ENCODE assay signal across 8 mouse cellular contexts in the genomic region with DNA sequence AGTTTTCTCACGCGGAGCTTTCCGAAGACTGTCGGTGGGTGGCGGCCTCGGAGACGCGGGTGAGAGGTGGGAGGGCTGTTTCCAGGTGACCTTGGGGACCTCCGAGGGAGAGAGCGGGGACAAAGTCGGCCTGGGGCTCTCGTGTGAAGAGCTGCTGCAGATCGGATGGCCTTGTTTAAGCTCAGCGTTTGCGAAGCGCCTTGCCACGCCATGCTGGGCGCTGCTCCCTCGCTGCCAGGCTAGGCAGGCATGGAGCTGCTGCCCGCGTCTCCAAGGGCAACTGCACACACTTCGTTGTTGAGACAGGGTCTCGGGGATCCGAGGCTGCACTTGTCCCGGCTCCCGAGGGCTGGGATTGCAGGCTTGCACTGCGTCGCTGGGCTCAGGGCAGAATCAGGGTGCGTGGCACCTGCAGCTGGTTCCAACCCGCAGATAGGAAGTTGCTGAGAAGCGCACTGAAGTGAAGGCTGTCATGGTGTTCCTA. TPM values are rescaled to one million over a fixed set of nuclear protein-coding genes. Genes with fewer than 3 reads are reported as not detected.
DNase-seq lines count a peak whose midpoint lies in the region; ATAC-seq lines count a peak whose summit lies in the region.

A gene (minus strand): TSS at position 434 of the 484 bp plus-strand sequence.

- ATAC-seq in embryonic facial prominence, embryonic 13.5 days (ENCODE audit: insufficient number of reproducible peaks, insufficient read depth, low FRiP score, low TSS enrichment, low read depth) = no peak; the same call in 1 of the 2 replicates
- peak; percentile 29 for ATAC-seq in heart, embryonic 16.5 days (replicated peaks; ENCODE audit: extremely low read depth, insufficient read depth, low FRiP score)
- ATAC-seq in neural tube, embryonic 14.5 days (ENCODE audit: low read depth) = peak; percentile 65

- H3K9me3 ChIP-seq in embryonic facial prominence, embryonic 13.5 days = no peaks in the 10 kb centered on the region
- H3K9me3 ChIP-seq in heart, embryonic 16.5 days (replicated peaks; ENCODE audit: control insufficient read depth, low read length) = no peaks in the 10 kb centered on the region
- H3K9me3 ChIP-seq in neural tube, embryonic 14.5 days (ENCODE audit: control insufficient read depth, low read length) = no peaks in the 10 kb centered on the region

- no peak for DNase-seq in adrenal gland, adult 18-20 months (ENCODE audit: low spot score in 2 of 2)
- no peak for DNase-seq in adrenal gland, adult (ENCODE audit: inconsistent age in 2 of 2, low spot score in 1 of 2)
- peak; percentile 15 for DNase-seq in 416B (ENCODE audit: low read depth)
- no peak for DNase-seq in left cerebral cortex, postnatal 4 days
- no peak for DNase-seq in frontal cortex, postnatal 14 days (ENCODE audit: low spot score in 2 of 2)

- no peaks in the 10 kb centered on the region for H3K27me3 ChIP-seq in embryonic facial prominence, embryonic 13.5 days
- no peaks in the 10 kb centered on the region for H3K27me3 ChIP-seq in heart, embryonic 16.5 days (ENCODE audit: control insufficient read depth, insufficient read depth, low read length)
- no peaks in the 10 kb centered on the region for H3K27me3 ChIP-seq in neural tube, embryonic 14.5 days (ENCODE audit: control insufficient read depth, insufficient read depth, low read length)

- peaks cover 15% of the 10 kb centered on the region for H3K4me1 ChIP-seq in embryonic facial prominence, embryonic 13.5 days
- peaks cover 25% of the 10 kb centered on the region for H3K4me1 ChIP-seq in heart, embryonic 16.5 days (ENCODE audit: control insufficient read depth, insufficient read depth, low read length)
- peaks cover 9% of the 10 kb centered on the region for H3K4me1 ChIP-seq in neural tube, embryonic 14.5 days (ENCODE audit: control insufficient read depth, insufficient read depth, low read length)

- H3K27ac ChIP-seq in embryonic facial prominence, embryonic 13.5 days = peak within 1 kb of the TSS; percentile 78
- peak within 1 kb of the TSS; percentile 94 for H3K27ac ChIP-seq in heart, embryonic 16.5 days (ENCODE audit: low read length)
- peak within 1 kb of the TSS; percentile 82 for H3K27ac ChIP-seq in neural tube, embryonic 14.5 days (ENCODE audit: low read depth, low read length)

- under 1% methylated on average over 31 of the region's 31 CpGs for WGBS in embryonic facial prominence, embryonic 13.5 days
- WGBS in heart, embryonic 16.5 days = under 1% methylated on average over 31 of the region's 31 CpGs
- under 1% methylated on average over 31 of the region's 31 CpGs for WGBS in neural tube, embryonic 14.5 days

- peak within 1 kb of the TSS; percentile 80 for H3K4me2 ChIP-seq in embryonic facial prominence, embryonic 13.5 days
- H3K4me2 ChIP-seq in heart, embryonic 16.5 days (ENCODE audit: low read depth, low read length) = peak within 1 kb of the TSS; percentile 89
- peak within 1 kb of the TSS; percentile 84 for H3K4me2 ChIP-seq in neural tube, embryonic 14.5 days (ENCODE audit: low read depth, low read length)

- H3K9ac ChIP-seq in embryonic facial prominence, embryonic 13.5 days = peak within 1 kb of the TSS; percentile 90
- H3K9ac ChIP-seq in heart, embryonic 16.5 days (ENCODE audit: low read length) = peak within 1 kb of the TSS; percentile 94
- peak within 1 kb of the TSS; percentile 77 for H3K9ac ChIP-seq in neural tube, embryonic 14.5 days (replicated peaks; ENCODE audit: low read depth, low read length)

- intact Hi-C loops in left cerebral cortex, postnatal 4 days (cut with DNase I) = loop anchor here (10.0 kb wide), 1 partner anchor 1068 kb away; no protein-coding TSS in a partner anchor

- H3K36me3 ChIP-seq in embryonic facial prominence, embryonic 13.5 days = peaks cover 23% of the 10 kb centered on the region
- H3K36me3 ChIP-seq in heart, embryonic 16.5 days (ENCODE audit: control insufficient read depth, insufficient read depth) = peaks cover 11% of the 10 kb centered on the region
- H3K36me3 ChIP-seq in neural tube, embryonic 14.5 days (ENCODE audit: control insufficient read depth, insufficient read depth, low read length) = peaks cover 11% of the 10 kb centered on the region

- H3K4me3 ChIP-seq in embryonic facial prominence, embryonic 13.5 days = peak within 1 kb of the TSS; percentile 96
- peak within 1 kb of the TSS; percentile 99 for H3K4me3 ChIP-seq in heart, embryonic 16.5 days (ENCODE audit: low read length)
- peak within 1 kb of the TSS; percentile 73 for H3K4me3 ChIP-seq in neural tube, embryonic 14.5 days (ENCODE audit: low read depth, low read length)

RNA-seq across cellular contexts. Expression of the gene that starts here (rescaled TPM):
- 10 to 100 TPM; 29.6 to 43.1 TPM for total RNA-seq in adrenal gland, adult 18-20 months (2021)
- polyA plus RNA-seq in embryonic facial prominence, embryonic 13.5 days (2015; fragmentation: Nextera tagmentation; extraction: Ambion mirVana) = 33.4 and 35.8 TPM in 2 replicates
- 34.0 and 35.0 TPM in 2 replicates for polyA plus RNA-seq in heart, embryonic 16.5 days (2015; fragmentation: Nextera tagmentation; extraction: Ambion mirVana)
- 10 to 100 TPM; 21.4 to 24.0 TPM for total RNA-seq in left cerebral cortex, postnatal 4 days (2021)
- 32.3 and 38.5 TPM in 2 replicates for polyA plus RNA-seq in neural tube, embryonic 14.5 days (2014; fragmentation: Nextera tagmentation; extraction: Ambion mirVana)
